In genomic region chr17:28863926-28864325, GRCm38 (mm10) we compare ENCODE assay signal across 21 mouse cellular contexts. TPM values are rescaled to one million over a fixed set of nuclear protein-coding genes. Genes with fewer than 3 reads are reported as not detected.
"Had no signal": no experiment of that assay in that cellular context is flagged by ENCODE, and none has a peak within 500 bp of the region (broad histone marks: within the 10 kb centered on the region; RNA-seq: fewer than 3 reads in every experiment).

No protein-coding gene starts in this region.

- H3K36me3 ChIP-seq: midbrain, embryonic 10.5 days; midbrain, embryonic 12.5 days; neural tube, embryonic 13.5 days; neural tube, embryonic 15.5 days had no signal

- H3K27me3 ChIP-seq: midbrain, embryonic 12.5 days; neural tube, embryonic 13.5 days; neural tube, embryonic 15.5 days had no signal

- H3K4me1 ChIP-seq: midbrain, embryonic 10.5 days; midbrain, embryonic 12.5 days had no signal

- H3K9ac ChIP-seq: liver, embryonic 14.5 days; lung, embryonic 14.5 days; midbrain, embryonic 12.5 days; neural tube, embryonic 13.5 days; neural tube, embryonic 15.5 days had no signal

- H3K4me2 ChIP-seq: lung, embryonic 14.5 days; midbrain, embryonic 12.5 days; neural tube, embryonic 13.5 days; neural tube, embryonic 15.5 days had no signal

- DNase-seq: lung, adult 18-20 months; lung, embryonic 14.5 days; lung, postnatal 10 days; lung, postnatal 4 days; midbrain, embryonic 14.5 days; retina, postnatal 1 day; right cerebral cortex, adult 18-20 months; right cerebral cortex, postnatal 25 days; right cerebral cortex, postnatal 4 days; spleen, adult 18-20 months had no signal

- H3K9me3 ChIP-seq: midbrain, embryonic 10.5 days; midbrain, embryonic 12.5 days; neural tube, embryonic 13.5 days; neural tube, embryonic 15.5 days had no signal

- H3K4me3 ChIP-seq: midbrain, embryonic 10.5 days; midbrain, embryonic 12.5 days; myocyte; neural tube, embryonic 13.5 days; neural tube, embryonic 15.5 days had no signal

- H3K27ac ChIP-seq: liver, embryonic 14.5 days; midbrain, embryonic 10.5 days; midbrain, embryonic 12.5 days; neural tube, embryonic 13.5 days; neural tube, embryonic 15.5 days had no signal

- ATAC-seq: midbrain, embryonic 16.5 days had no signal

RNA-seq across cellular contexts. Expression of gene Pnpla1, which starts 5.7 kb away (rescaled TPM):
- total RNA-seq: megakaryocyte-erythroid progenitor cell, adult 5-6 weeks had no signal
- polyA plus RNA-seq: lung, embryonic 16.5 days; midbrain, embryonic 10.5 days; midbrain, embryonic 12.5 days; midbrain, embryonic 14.5 days; midbrain, embryonic 16.5 days; myocyte; neural tube, embryonic 11.5 days; neural tube, embryonic 13.5 days had no signal

RNA-seq across cellular contexts. Expression of gene 4930539E08Rik, which starts 51.2 kb away (rescaled TPM):
- polyA plus RNA-seq: liver, embryonic 16.5 days; myocyte had no signal
